In genomic region chr14:101510540-101511313, GRCm38 (mm10) we compare ENCODE assay signal across 8 mouse cellular contexts.
DNase-seq lines count a peak whose midpoint lies in the region; ATAC-seq and TF ChIP-seq lines count a peak whose summit lies in the region.

No protein-coding gene starts in this region.

- H3K9me3 ChIP-seq in embryonic facial prominence, embryonic 14.5 days (ENCODE audit: control insufficient read depth, low read length) = no peaks in the 10 kb centered on the region
- H3K9me3 ChIP-seq in embryonic facial prominence, embryonic 10.5 days = no peaks in the 10 kb centered on the region
- H3K9me3 ChIP-seq in lung, embryonic 14.5 days (ENCODE audit: low read depth, low read length) = no peaks in the 10 kb centered on the region

- H3K27me3 ChIP-seq in embryonic facial prominence, embryonic 14.5 days (replicated peaks; ENCODE audit: control insufficient read depth, insufficient read depth, low read length) = no peaks in the 10 kb centered on the region
- no peaks in the 10 kb centered on the region for H3K27me3 ChIP-seq in embryonic facial prominence, embryonic 10.5 days (replicated peaks; ENCODE audit: low read depth, poor library complexity, severe bottlenecking)
- no peaks in the 10 kb centered on the region for H3K27me3 ChIP-seq in lung, embryonic 14.5 days (ENCODE audit: insufficient read depth, low read length)

- no peak overlapping the region for H3K27ac ChIP-seq in embryonic facial prominence, embryonic 14.5 days (replicated peaks; ENCODE audit: low read depth, low read length)
- H3K27ac ChIP-seq in embryonic facial prominence, embryonic 10.5 days (replicated peaks) = no peak overlapping the region
- no peak overlapping the region for H3K27ac ChIP-seq in lung, embryonic 14.5 days (ENCODE audit: low read depth)

- H3K4me2 ChIP-seq in embryonic facial prominence, embryonic 14.5 days (ENCODE audit: low read depth, low read length) = no peak overlapping the region
- no peak overlapping the region for H3K4me2 ChIP-seq in lung, embryonic 14.5 days

- H3K4me1 ChIP-seq in embryonic facial prominence, embryonic 14.5 days (ENCODE audit: control insufficient read depth, insufficient read depth, low read length) = 0 out of 2 replicates have a peak, but pooled peaks cover 13% of the 10 kb centered on the region
- peaks cover 30% of the 10 kb centered on the region for H3K4me1 ChIP-seq in embryonic facial prominence, embryonic 10.5 days
- no peaks in the 10 kb centered on the region for H3K4me1 ChIP-seq in lung, embryonic 14.5 days (ENCODE audit: insufficient read depth)

- TF ChIP-seq CTCF in lung, embryonic 14.5 days (IDR thresholded peaks at IDR 0.05; ENCODE audit: low read depth) = peak; percentile 12; the same call in 1 of the 2 replicates

- no peak overlapping the region for H3K4me3 ChIP-seq in embryonic facial prominence, embryonic 14.5 days (ENCODE audit: low read depth, low read length)
- no peak overlapping the region for H3K4me3 ChIP-seq in embryonic facial prominence, embryonic 10.5 days
- H3K4me3 ChIP-seq in lung, embryonic 14.5 days (ENCODE audit: low read depth, low read length) = no peak overlapping the region

- H3K9ac ChIP-seq in embryonic facial prominence, embryonic 14.5 days (ENCODE audit: low read depth, low read length) = no peak overlapping the region
- H3K9ac ChIP-seq in lung, embryonic 14.5 days = no peak overlapping the region

- 69% methylated on average over 13 of the region's 13 CpGs for WGBS in embryonic facial prominence, embryonic 14.5 days
- 83% methylated on average over 13 of the region's 13 CpGs for WGBS in embryonic facial prominence, embryonic 10.5 days
- WGBS in lung, embryonic 14.5 days = 63% methylated on average over 13 of the region's 13 CpGs

- peak; percentile 20 for DNase-seq in embryonic facial prominence, embryonic 14.5 days (ENCODE audit: low spot score)
- no peak for DNase-seq in embryonic facial prominence, embryonic 10.5 days (ENCODE audit: low spot score)
- peak; percentile 45 for DNase-seq in lung, embryonic 14.5 days
- no peak for DNase-seq in lung, postnatal 25 days (ENCODE audit: low spot score)
- DNase-seq in frontal cortex, postnatal 25 days (ENCODE audit: low spot score in 2 of 2) = peak; percentile 17 to 32
- peak; percentile 63 for DNase-seq in naive thymus-derived CD4-positive, alpha-beta T cell, adult 2 months (ENCODE audit: low read depth)
- no peak for DNase-seq in gastrocnemius, postnatal 10 days
- DNase-seq in ovary, adult 18-20 months (ENCODE audit: low spot score) = no peak

- no peak for ATAC-seq in embryonic facial prominence, embryonic 14.5 days (ENCODE audit: low read depth)
- ATAC-seq in lung, embryonic 14.5 days (ENCODE audit: insufficient read depth) = peak; percentile 32; the same call in 1 of the 2 replicates

- H3K36me3 ChIP-seq in embryonic facial prominence, embryonic 14.5 days (ENCODE audit: control insufficient read depth, insufficient read depth, low read length) = no peaks in the 10 kb centered on the region
- H3K36me3 ChIP-seq in embryonic facial prominence, embryonic 10.5 days (replicated peaks) = no peaks in the 10 kb centered on the region
- no peaks in the 10 kb centered on the region for H3K36me3 ChIP-seq in lung, embryonic 14.5 days (ENCODE audit: insufficient read depth)

Comparison
In these comparisons a context has a peak if more than half of its experiments do, and no peak if none do; other contexts are left out.
1. DNase-seq: peak in embryonic facial prominence, embryonic 14.5 days (single experiment), lung, embryonic 14.5 days (single experiment), frontal cortex, postnatal 25 days (2 of 2) and naive thymus-derived CD4-positive, alpha-beta T cell, adult 2 months (single experiment); none in embryonic facial prominence, embryonic 10.5 days (single experiment), lung, postnatal 25 days (single experiment), gastrocnemius, postnatal 10 days (single experiment) and ovary, adult 18-20 months (single experiment).